Mouse (Mus musculus) liver, adult 2 months (tissue): ENCODE measurements around the gene Serinc5. TPM values are rescaled to one million over a fixed set of nuclear protein-coding genes. Genes with fewer than 3 reads are reported as not detected.

Source experiments
- DNase-seq: peaks from one replicate; pipeline ENCODE4 v3.0.0-alpha.2; 2011; ENCODE audit warnings: low read depth, low spot score; ENCODE audit errors: extremely low read depth
- H3K27ac ChIP-seq: fragments of 200-500 bp; replicated peaks from 2 replicates; pipeline ENCODE4 v1.5.1; 2012; ENCODE audit warnings: low read depth, mild to moderate bottlenecking, control low read depth, inconsistent platforms, low read length; ENCODE audit not compliant: insufficient read depth
- H3K27me3 ChIP-seq: fragments of 200-500 bp; 2 replicates; pipeline ENCODE4 v1.6.1; 2012; ENCODE audit warnings: mild to moderate bottlenecking, moderate library complexity, low read length, inconsistent platforms; ENCODE audit not compliant: control insufficient read depth, insufficient read depth
- H3K36me3 ChIP-seq: fragments of 200-500 bp; 2 replicates; pipeline ENCODE4 v1.6.1; 2012; ENCODE audit warnings: low read length, inconsistent platforms; ENCODE audit not compliant: control insufficient read depth, insufficient read depth
- H3K4me1 ChIP-seq: fragments of 200-500 bp; 2 replicates; pipeline ENCODE4 v1.6.1; 2011; ENCODE audit warnings: low read length; ENCODE audit not compliant: control insufficient read depth, insufficient read depth
- H3K4me3 ChIP-seq: fragments of 200-500 bp; 2 replicates; pipeline ENCODE4 v1.5.1; 2011; ENCODE audit warnings: low read depth, mild to moderate bottlenecking, control low read depth, low read length, moderate library complexity; ENCODE audit not compliant: insufficient read depth
- H3K79me2 ChIP-seq: fragments of 200-500 bp; 2 replicates; pipeline ENCODE4 v1.6.1; 2012; ENCODE audit warnings: inconsistent platforms, mild to moderate bottlenecking, low read length, moderate library complexity; ENCODE audit not compliant: control insufficient read depth, insufficient read depth
- H3K9ac ChIP-seq: fragments of 200-500 bp; 2 replicates; pipeline ENCODE4 v1.6.1; 2012; ENCODE audit warnings: low read depth, mild to moderate bottlenecking, control low read depth, inconsistent platforms, low read length
- CTCF ChIP-seq: fragments of 200-500 bp; IDR thresholded peaks from 2 replicates; pipeline ENCODE4 v1.5.1; 2011; ENCODE audit warnings: low read depth, low read length, control low read depth
- POLR2A ChIP-seq: fragments of 200-500 bp; IDR thresholded peaks from 2 replicates; pipeline ENCODE4 v1.6.1; 2011; ENCODE audit warnings: low read length, control low read depth; ENCODE audit not compliant: insufficient read depth; ENCODE audit errors: extremely low read depth
- WGBS: fragments of 180-500 bp; shearing (Covaris S2); methylation state at CpG from one replicate; pipeline ENCODE4 v1.1.7; 2018; 5-methylcytosine and 5-hydroxymethylcytosine counted together
- polyA plus RNA-seq: library from polyadenylated mRNA; depleted of rRNA; stranded (reverse); fragments of >200 nt; gene quantifications from 2 replicates; pipeline ENCODE4 v1.2.3, GENCODE M21; 2012
- total RNA-seq: library from RNA; depleted of rRNA; stranded (reverse); fragments of >200 nt; gene quantifications from 2 replicates; pipeline ENCODE4 v1.2.3, GENCODE M21; 2014

The Serinc5 gene
- total and polyA plus RNA-seq, 2 experiments, result 14.3 to 18.0 TPM

- H3K27ac ChIP-seq, result no peak overlapping the region
- 75% methylated on average over 4 of the region's 4 CpGs for WGBS
- H3K36me3 ChIP-seq, result peaks cover 8% of the 10 kb centered on the region
- no peak for DNase-seq
- no peaks in the 10 kb centered on the region for H3K79me2 ChIP-seq
- H3K9ac ChIP-seq, result no peak overlapping the region
- no peaks in the 10 kb centered on the region for H3K27me3 ChIP-seq
- H3K4me1 ChIP-seq, result peaks cover 8% of the 10 kb centered on the region; the same call in 1 of the 2 replicates
- no peak overlapping the region for H3K4me3 ChIP-seq
- TF ChIP-seq POLR2A (no peak), CTCF (no peak)
These were observed 86.2 kb downstream of the Serinc5 start for GRCm38 (mm10) chr13:92697141-92697540.

GRCm38 (mm10) chr13:92698781-92699180, 87.9 kb downstream of the Serinc5 start:
- no peak overlapping the region for H3K4me3 ChIP-seq
- H3K27me3 ChIP-seq, result no peaks in the 10 kb centered on the region
- WGBS, result 92% methylated on average over 9 of the region's 9 CpGs
- no peak for TF ChIP-seq POLR2A
- no peak for TF ChIP-seq CTCF
- no peak overlapping the region for H3K27ac ChIP-seq
- H3K9ac ChIP-seq, result no peak overlapping the region
- no peaks in the 10 kb centered on the region for H3K36me3 ChIP-seq
- peaks cover 8% of the 10 kb centered on the region; the same call in 1 of the 2 replicates for H3K4me1 ChIP-seq
- no peaks in the 10 kb centered on the region for H3K79me2 ChIP-seq
- DNase-seq, result no peak

- 51% methylated on average over 6 of the region's 6 CpGs for WGBS
- DNase-seq, result peak; percentile 77
These were observed 88.5 kb downstream of the Serinc5 start for GRCm38 (mm10) chr13:92699395-92699794.

GRCm38 (mm10) chr13:92702035-92702434, 91.1 kb downstream of the Serinc5 start:
- Histone ChIP-seq H3K79me2 (no peaks in the 10 kb centered on the region), H3K4me1 (peaks cover 13% of the 10 kb centered on the region), H3K27ac (no peak overlapping the region), H3K9ac (no peak overlapping the region), H3K36me3 (no peaks in the 10 kb centered on the region), H3K4me3 (no peak overlapping the region), H3K27me3 (no peaks in the 10 kb centered on the region)
- 47% methylated on average over 5 of the region's 5 CpGs for whole genome bisulfite sequencing
- no peak for DNase-seq
- TF ChIP-seq CTCF, result no peak
- TF ChIP-seq POLR2A, result no peak

More at GRCm38 (mm10) chr13:92699395-92699794, 88.5 kb downstream of the Serinc5 start:
- Histone ChIP-seq H3K4me3 (no peak overlapping the region), H3K27ac (no peak overlapping the region), H3K36me3 (no peaks in the 10 kb centered on the region), H3K9ac (no peak overlapping the region), H3K79me2 (no peaks in the 10 kb centered on the region), H3K27me3 (no peaks in the 10 kb centered on the region), H3K4me1 (peaks cover 8% of the 10 kb centered on the region; the same call in 1 of the 2 replicates)
- no peak for TF ChIP-seq CTCF
- no peak for TF ChIP-seq POLR2A

- WGBS, result 76% methylated on average over 8 of the region's 8 CpGs
- Histone ChIP-seq H3K4me3 (no peak overlapping the region), H3K27me3 (no peaks in the 10 kb centered on the region), H3K36me3 (no peaks in the 10 kb centered on the region), H3K79me2 (no peaks in the 10 kb centered on the region), H3K9ac (no peak overlapping the region), H3K4me1 (peaks cover 13% of the 10 kb centered on the region), H3K27ac (no peak overlapping the region)
- no peak for TF ChIP-seq CTCF
- TF ChIP-seq POLR2A, result no peak
- DNase-seq, result peak; percentile 59
These were observed 92.5 kb downstream of the Serinc5 start for GRCm38 (mm10) chr13:92703241-92704027.

GRCm38 (mm10) chr13:92704189-92704588, 93.3 kb downstream of the Serinc5 start:
- H3K27me3 ChIP-seq, result no peaks in the 10 kb centered on the region
- H3K4me1 ChIP-seq, result peaks cover 10% of the 10 kb centered on the region
- no peak overlapping the region for H3K27ac ChIP-seq
- no peak overlapping the region for H3K9ac ChIP-seq
- 91% methylated on average over 7 of the region's 7 CpGs for WGBS
- no peak overlapping the region for H3K4me3 ChIP-seq
- H3K36me3 ChIP-seq, result 0 out of 2 replicates have a peak, but pooled peaks cover 1% of the 10 kb centered on the region
- TF ChIP-seq CTCF, result no peak
- TF ChIP-seq POLR2A, result no peak
- H3K79me2 ChIP-seq, result no peaks in the 10 kb centered on the region
- no peak for DNase-seq
